Comparison of ENCODE assay signal across 9 mouse cellular contexts in genomic region chr1:74067866-74068265, GRCm38 (mm10). TPM values are rescaled to one million over a fixed set of nuclear protein-coding genes. Genes with fewer than 3 reads are reported as not detected.
A peak's percentile ranks its signal among the peaks of the same experiment; 100 is the strongest.
DNase-seq lines count a peak whose midpoint lies in the region; ATAC-seq and TF ChIP-seq lines count a peak whose summit lies in the region.
"Had no signal": no experiment of that assay in that cellular context is flagged by ENCODE, and none has a peak within 500 bp of the region (broad histone marks: within the 10 kb centered on the region; RNA-seq: fewer than 3 reads in every experiment).

No protein-coding gene starts in this region.

- H3K27ac ChIP-seq in heart, embryonic 11.5 days (ENCODE audit: low read depth, low read length) = no peak overlapping the region
- no peak overlapping the region for H3K27ac ChIP-seq in hindbrain, postnatal 0 days
- H3K27ac ChIP-seq in midbrain, postnatal 0 days (ENCODE audit: low read depth, low read length) = no peak overlapping the region

- peaks cover 34% of the 10 kb centered on the region for H3K4me1 ChIP-seq in heart, embryonic 11.5 days (ENCODE audit: control insufficient read depth, insufficient read depth, low read length)
- peaks cover 7% of the 10 kb centered on the region for H3K4me1 ChIP-seq in hindbrain, postnatal 0 days (ENCODE audit: insufficient read depth, low read length)
- no peaks in the 10 kb centered on the region for H3K4me1 ChIP-seq in midbrain, postnatal 0 days (ENCODE audit: insufficient read depth, low read length)

- H3K4me3 ChIP-seq in heart, embryonic 11.5 days (ENCODE audit: low read depth, low read length) = peak overlapping the region; percentile 62
- peak overlapping the region; percentile 25; the same call in 1 of the 2 replicates for H3K4me3 ChIP-seq in hindbrain, postnatal 0 days (ENCODE audit: low read length)
- H3K4me3 ChIP-seq in midbrain, postnatal 0 days (ENCODE audit: low read depth, low read length) = no peak overlapping the region

- H3K36me3 ChIP-seq in heart, embryonic 11.5 days (ENCODE audit: control insufficient read depth, insufficient read depth, low read length) = no peaks in the 10 kb centered on the region; the same call in 1 of the 2 replicates
- no peaks in the 10 kb centered on the region for H3K36me3 ChIP-seq in hindbrain, postnatal 0 days (ENCODE audit: insufficient read depth, low read length)
- no peaks in the 10 kb centered on the region for H3K36me3 ChIP-seq in midbrain, postnatal 0 days (ENCODE audit: insufficient read depth, low read length)

- no peaks in the 10 kb centered on the region for H3K27me3 ChIP-seq in heart, embryonic 11.5 days (ENCODE audit: control insufficient read depth, insufficient read depth, low read length)
- H3K27me3 ChIP-seq in hindbrain, postnatal 0 days (ENCODE audit: insufficient read depth, low read length) = no peaks in the 10 kb centered on the region
- H3K27me3 ChIP-seq in midbrain, postnatal 0 days (ENCODE audit: insufficient read depth, low read length) = peaks cover 18% of the 10 kb centered on the region

- DNase-seq in heart, adult 11 months = no peak
- DNase-seq in ZHBTc4 (ENCODE audit: low read depth, low spot score) = peak; percentile 69
- DNase-seq in hindbrain, postnatal 0 days (ENCODE audit: low spot score) = no peak
- no peak for DNase-seq in midbrain, postnatal 0 days (ENCODE audit: low spot score)
- no peak for DNase-seq in yolk sac, embryonic 10.5 days (ENCODE audit: low spot score)
- no peak for DNase-seq in c-Kit-positive CD71-positive TER-119-positive erythroid progenitor cells, embryonic 14.5 days (ENCODE audit: low spot score)
- DNase-seq in adrenal gland, postnatal 10 days = no peak

- TF ChIP-seq CTCF in hindbrain, postnatal 0 days (IDR thresholded peaks at IDR 0.05; ENCODE audit: low read depth) = no peak
- TF ChIP-seq CTCF in midbrain, postnatal 0 days (IDR thresholded peaks at IDR 0.05) = no peak

- H3K4me2 ChIP-seq in heart, embryonic 11.5 days = peak overlapping the region; percentile 95
- H3K4me2 ChIP-seq in hindbrain, postnatal 0 days (ENCODE audit: low read depth, low read length) = peak overlapping the region; percentile 57
- H3K4me2 ChIP-seq in midbrain, postnatal 0 days (ENCODE audit: low read depth, low read length, poor library complexity, severe bottlenecking) = peak overlapping the region; percentile 45

- H3K9me3 ChIP-seq in heart, embryonic 11.5 days (replicated peaks; ENCODE audit: control insufficient read depth, low read length) = no peaks in the 10 kb centered on the region
- no peaks in the 10 kb centered on the region for H3K9me3 ChIP-seq in hindbrain, postnatal 0 days (ENCODE audit: low read length)
- H3K9me3 ChIP-seq in midbrain, postnatal 0 days (ENCODE audit: low read length) = no peaks in the 10 kb centered on the region

- 15% methylated on average over 14 of the region's 14 CpGs for WGBS in heart, embryonic 11.5 days (ENCODE audit: insufficient replicate concordance)
- 25% methylated on average over 14 of the region's 14 CpGs for WGBS in hindbrain, postnatal 0 days
- WGBS in midbrain, postnatal 0 days = 30% methylated on average over 14 of the region's 14 CpGs

- ATAC-seq in heart, embryonic 11.5 days (replicated peaks; ENCODE audit: insufficient number of reproducible peaks, low FRiP score, low TSS enrichment) = no peak
- no peak for ATAC-seq in hindbrain, postnatal 0 days
- ATAC-seq in midbrain, postnatal 0 days (ENCODE audit: low FRiP score) = no peak

- peak overlapping the region; percentile 90 for H3K9ac ChIP-seq in heart, embryonic 11.5 days (ENCODE audit: low read depth, low read length)
- H3K9ac ChIP-seq in hindbrain, postnatal 0 days (replicated peaks; ENCODE audit: low read length) = no peak overlapping the region
- no peak overlapping the region for H3K9ac ChIP-seq in midbrain, postnatal 0 days (replicated peaks; ENCODE audit: low read length, poor library complexity, severe bottlenecking)

RNA-seq across cellular contexts. Expression of gene Tns1, which starts 56.4 kb away (rescaled TPM):
- 71.9 and 75.6 TPM in 2 replicates for polyA plus RNA-seq in heart, embryonic 11.5 days (2014; fragmentation: Nextera tagmentation; extraction: Ambion mirVana)
- total RNA-seq in hindbrain, postnatal 0 days (2014; rRNA removed) = 24.1 and 28.0 TPM in 2 replicates
- 10.3 and 11.7 TPM in 2 replicates for polyA plus RNA-seq in hindbrain, postnatal 0 days (2015; fragmentation: Nextera tagmentation; extraction: Ambion mirVana)
- 22.5 and 31.5 TPM in 2 replicates for total RNA-seq in midbrain, postnatal 0 days (2014; rRNA removed)
- polyA plus RNA-seq in midbrain, postnatal 0 days (2015; fragmentation: Nextera tagmentation; extraction: Ambion mirVana) = 9.8 and 10.2 TPM in 2 replicates
- 100 to 1,000 TPM; 284 to 309 TPM for total RNA-seq in adrenal gland, postnatal 10 days (2021)

RNA-seq across cellular contexts. Expression of gene Rufy4, which starts 57.5 kb away (rescaled TPM):
- 0.21 and 0.39 TPM in 2 replicates for polyA plus RNA-seq in heart, embryonic 11.5 days (2014; fragmentation: Nextera tagmentation; extraction: Ambion mirVana)
- not detected in 2 replicates for total RNA-seq in hindbrain, postnatal 0 days (2014; rRNA removed)
- polyA plus RNA-seq in hindbrain, postnatal 0 days (2015; fragmentation: Nextera tagmentation; extraction: Ambion mirVana) = 0.08 and 0.10 TPM in 2 replicates
- total RNA-seq in midbrain, postnatal 0 days (2014; rRNA removed) = 0.33 TPM in 1 of 2 replicates, not detected in the other
- 0.09 and 0.11 TPM in 2 replicates for polyA plus RNA-seq in midbrain, postnatal 0 days (2015; fragmentation: Nextera tagmentation; extraction: Ambion mirVana)
- 1 to 10 TPM; 3.4 to 4.3 TPM for total RNA-seq in adrenal gland, postnatal 10 days (2021)
- polyA plus RNA-seq: erythroblast, embryonic 14.5 days had no signal

Comparison
In these comparisons a context has a peak if more than half of its experiments do, and no peak if none do; other contexts are left out.
1. H3K4me2 ChIP-seq: peak in every context shown above with its lines; median percentile 95 in heart, embryonic 11.5 days; 57 in hindbrain, postnatal 0 days; 45 in midbrain, postnatal 0 days.